Mouse (Mus musculus): ENCODE measurements around the gene Ppp1r3c. TPM values are rescaled to one million over a fixed set of nuclear protein-coding genes. Genes with fewer than 3 reads are reported as not detected.

Gene Ppp1r3c
- total and polyA plus RNA-seq, 3 experiments: 49.7 to 152 (median 90.4) TPM

- TF ChIP-seq POLR2A (IDR thresholded peaks at IDR 0.05; ENCODE audit: insufficient read depth, low read depth, low read length) (no peak), CTCF (IDR thresholded peaks at IDR 0.05) (peak; percentile 74)
- no peak overlapping the region for H3K4me3 ChIP-seq
- H3K79me2 ChIP-seq (replicated peaks; ENCODE audit: control insufficient read depth, insufficient read depth, low read length): no peaks in the 10 kb centered on the region
- peaks cover 2% of the 10 kb centered on the region; the same call in 1 of the 2 replicates for H3K4me1 ChIP-seq (ENCODE audit: control insufficient read depth, insufficient read depth, low read length)
- intact Hi-C loops (cut with DNase I): loop anchor here (1.0 to 5.0 kb wide), 2 partner anchors 133 to 202 kb away; no protein-coding TSS in a partner anchor
- H3K27me3 ChIP-seq (ENCODE audit: control insufficient read depth, insufficient read depth, low read length): no peaks in the 10 kb centered on the region
- DNase-seq: no peak
- no peak overlapping the region for H3K27ac ChIP-seq
- H3K36me3 ChIP-seq (ENCODE audit: control insufficient read depth, insufficient read depth, low read length): no peaks in the 10 kb centered on the region
- 40% methylated on average over 7 of the region's 7 CpGs for WGBS
- no peak overlapping the region for H3K9ac ChIP-seq (ENCODE audit: low read depth, low read length)
Observed at GRCm38 (mm10) chr19:36739566-36740211, 3.2 kb upstream of the Ppp1r3c start.

GRCm38 (mm10) chr19:36738009-36738408 is 1.6 kb upstream of the Ppp1r3c start:
- DNase-seq: no peak
- Histone ChIP-seq H3K4me1 (ENCODE audit: control insufficient read depth, insufficient read depth, low read length) (peaks cover 2% of the 10 kb centered on the region; the same call in 1 of the 2 replicates), H3K4me3 (no peak overlapping the region), H3K36me3 (ENCODE audit: control insufficient read depth, insufficient read depth, low read length) (peaks cover 5% of the 10 kb centered on the region), H3K9ac (ENCODE audit: low read depth, low read length) (no peak overlapping the region), H3K27me3 (ENCODE audit: control insufficient read depth, insufficient read depth, low read length) (no peaks in the 10 kb centered on the region), H3K79me2 (replicated peaks; ENCODE audit: control insufficient read depth, insufficient read depth, low read length) (no peaks in the 10 kb centered on the region), H3K27ac (no peak overlapping the region)
- TF ChIP-seq EP300 (IDR thresholded peaks at IDR 0.05; ENCODE audit: insufficient read depth, low read depth, low read length) (no peak), CTCF (IDR thresholded peaks at IDR 0.05) (peak; percentile 51)
- intact Hi-C loops (cut with DNase I): loop anchor here (5.0 kb wide), 1 partner anchor 201 kb away; no protein-coding TSS in a partner anchor
- WGBS: 82% methylated on average over 5 of the region's 5 CpGs

DNA sequence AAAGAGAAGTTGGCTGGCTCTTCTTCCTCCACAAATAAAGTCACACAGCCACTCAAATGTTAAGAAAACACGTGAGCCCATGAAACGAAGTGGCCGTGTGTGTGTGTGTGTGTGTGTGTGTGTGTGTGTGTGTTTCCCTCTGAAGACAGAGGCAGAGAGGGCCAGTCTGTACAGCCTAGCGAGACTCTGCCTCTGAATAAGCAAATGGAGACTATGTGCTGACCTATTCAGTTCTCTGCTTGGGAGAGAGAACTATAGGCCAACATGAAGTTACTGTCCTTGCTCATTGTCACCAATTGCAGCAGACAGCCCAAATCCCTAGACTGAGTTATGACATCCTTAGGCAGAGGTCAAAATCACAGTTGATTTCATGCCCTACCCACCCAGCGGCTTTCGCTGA is 634 bp upstream of the Ppp1r3c start:
- 28% methylated on average over 6 of the region's 6 CpGs for WGBS
- no peaks in the 10 kb centered on the region for H3K27me3 ChIP-seq (ENCODE audit: control insufficient read depth, insufficient read depth, low read length)
- TF ChIP-seq EP300 (IDR thresholded peaks at IDR 0.05; ENCODE audit: insufficient read depth, low read depth, low read length) (no peak), POLR2A (IDR thresholded peaks at IDR 0.05; ENCODE audit: insufficient read depth, low read depth, low read length) (no peak), CTCF (IDR thresholded peaks at IDR 0.05) (no peak)
- H3K79me2 ChIP-seq (replicated peaks; ENCODE audit: control insufficient read depth, insufficient read depth, low read length): no peaks in the 10 kb centered on the region; the same call in 1 of the 2 replicates
- H3K9ac ChIP-seq (ENCODE audit: low read depth, low read length): peak overlapping the region; percentile 29
- peak overlapping the region; percentile 74 for H3K4me3 ChIP-seq
- no peak for DNase-seq
- peak overlapping the region; percentile 82 for H3K27ac ChIP-seq
- intact Hi-C loops (cut with DNase I): loop anchor here (2.0 to 5.0 kb wide), 4 partner anchors 48 to 200 kb away; partner anchors contain the start of gene Hectd2
- peaks cover 5% of the 10 kb centered on the region for H3K4me1 ChIP-seq (ENCODE audit: control insufficient read depth, insufficient read depth, low read length)
- peaks cover 14% of the 10 kb centered on the region for H3K36me3 ChIP-seq (ENCODE audit: control insufficient read depth, insufficient read depth, low read length)

DNA sequence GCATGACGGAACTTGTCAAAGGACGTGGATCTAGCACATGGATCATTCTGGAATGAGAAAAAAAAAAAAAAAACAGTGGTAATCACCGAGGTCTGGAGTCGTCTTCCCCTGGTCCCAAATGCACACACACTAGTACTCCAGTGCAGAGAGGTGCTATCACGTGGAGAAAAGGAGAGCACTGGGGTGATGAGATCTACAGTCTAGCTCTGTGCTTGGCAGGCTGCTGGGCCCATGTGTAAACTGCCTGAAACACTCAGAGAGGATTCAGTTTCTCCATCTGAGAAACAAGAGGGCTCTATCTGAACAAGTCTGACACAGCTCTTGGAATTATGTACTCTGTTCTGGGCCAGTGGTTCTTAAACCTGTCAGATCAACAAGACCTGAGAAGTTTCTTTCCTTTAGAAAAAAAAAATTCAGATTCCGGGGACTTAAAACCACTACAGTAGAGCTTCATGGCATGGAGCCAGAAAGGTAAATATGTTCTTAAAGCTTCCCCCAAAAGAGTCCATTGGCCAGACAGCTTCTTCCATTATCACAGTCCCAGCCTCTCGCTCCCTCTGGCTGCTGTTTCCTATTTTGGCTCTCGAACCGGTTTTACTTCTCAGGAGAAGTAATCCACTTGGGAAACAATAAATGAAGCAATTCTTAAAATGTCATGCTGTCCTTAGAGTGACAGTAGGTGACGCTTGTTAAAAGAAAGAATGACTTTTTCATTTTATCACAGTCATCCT is 2.0 kb downstream of the Ppp1r3c start:
- peaks cover 20% of the 10 kb centered on the region for H3K36me3 ChIP-seq (ENCODE audit: control insufficient read depth, insufficient read depth, low read length)
- no peaks in the 10 kb centered on the region; the same call in 1 of the 2 replicates for H3K79me2 ChIP-seq (replicated peaks; ENCODE audit: control insufficient read depth, insufficient read depth, low read length)
- TF ChIP-seq POLR2A (IDR thresholded peaks at IDR 0.05; ENCODE audit: insufficient read depth, low read depth, low read length) (no peak), CTCF (IDR thresholded peaks at IDR 0.05) (peak; percentile 63), EP300 (IDR thresholded peaks at IDR 0.05; ENCODE audit: insufficient read depth, low read depth, low read length) (no peak)
- 0 out of 2 replicates have a peak overlapping the region, but pooled peaks have one; percentile 50 for H3K9ac ChIP-seq (ENCODE audit: low read depth, low read length)
- 44% methylated on average over 10 of the region's 10 CpGs for WGBS
- H3K4me3 ChIP-seq: peak overlapping the region; percentile 74
- intact Hi-C loops (cut with DNase I): loop anchor here (5.0 kb wide), 1 partner anchor 197 kb away; no protein-coding TSS in a partner anchor
- peaks cover 5% of the 10 kb centered on the region for H3K4me1 ChIP-seq (ENCODE audit: control insufficient read depth, insufficient read depth, low read length)
- H3K27me3 ChIP-seq (ENCODE audit: control insufficient read depth, insufficient read depth, low read length): no peaks in the 10 kb centered on the region
- peak overlapping the region; percentile 68 for H3K27ac ChIP-seq
- DNase-seq: peak in 1 of 2 experiments; percentile 16

GRCm38 (mm10) chr19:36733191-36733943 is 3.1 kb downstream of the Ppp1r3c start:
- DNase-seq: no peak

More at GRCm38 (mm10) chr19:36733191-36733943, 3.1 kb downstream of the Ppp1r3c start:
- H3K4me1 ChIP-seq (ENCODE audit: control insufficient read depth, insufficient read depth, low read length): peaks cover 5% of the 10 kb centered on the region
- H3K36me3 ChIP-seq (ENCODE audit: control insufficient read depth, insufficient read depth, low read length): peaks cover 20% of the 10 kb centered on the region
- H3K4me3 ChIP-seq: peak overlapping the region; percentile 74
- H3K27ac ChIP-seq: peak overlapping the region; percentile 68
- no peaks in the 10 kb centered on the region; the same call in 1 of the 2 replicates for H3K79me2 ChIP-seq (replicated peaks; ENCODE audit: control insufficient read depth, insufficient read depth, low read length)
- H3K27me3 ChIP-seq (ENCODE audit: control insufficient read depth, insufficient read depth, low read length): no peaks in the 10 kb centered on the region
- H3K9ac ChIP-seq (ENCODE audit: low read depth, low read length): peak overlapping the region; percentile 10
- whole genome bisulfite sequencing: 75% methylated on average over 16 of the region's 16 CpGs
- intact Hi-C loops (cut with DNase I): no loop called here
- TF ChIP-seq EP300 (IDR thresholded peaks at IDR 0.05; ENCODE audit: insufficient read depth, low read depth, low read length) (no peak), CTCF (IDR thresholded peaks at IDR 0.05) (no peak), POLR2A (IDR thresholded peaks at IDR 0.05; ENCODE audit: insufficient read depth, low read depth, low read length) (no peak)

Data from heart, adult 2 months (tissue).